Mouse (Mus musculus) erythroid progenitor cell, adult 5-6 weeks (primary cell): ENCODE measurements around the gene Capn3. TPM values are rescaled to one million over a fixed set of nuclear protein-coding genes. Genes with fewer than 3 reads are reported as not detected.

Experiments used
- ATAC-seq: replicated peaks from 2 replicates; pipeline ENCODE4 v1.8.0; 2016; ENCODE audit warnings: moderate number of reproducible peaks, mild to moderate bottlenecking, moderate TSS enrichment, inconsistent platforms; ENCODE audit not compliant: poor library complexity, low FRiP score, severe bottlenecking
- total RNA-seq, 2 experiments: library from RNA; stranded (forward) in 1 of 2; stranded (reverse) in 1 of 2; fragments of 150-400 nt in 1 of 2; fragments of 186-747, 209-891 nt in 1 of 2; gene quantifications; 2 replicates each; pipeline versions ENCODE4 v1.2.3 to v1.2.4; 2015 to 2017; ENCODE audit warnings: low replicate concordance in 2 of 2

The Capn3 gene
- total RNA-seq, 2 experiments from 2014 or later: not detected

- ATAC-seq: no peak
Measured at GRCm38 (mm10) chr2:120539778-120540208, 84.0 kb downstream of the Capn3 start.

DNA sequence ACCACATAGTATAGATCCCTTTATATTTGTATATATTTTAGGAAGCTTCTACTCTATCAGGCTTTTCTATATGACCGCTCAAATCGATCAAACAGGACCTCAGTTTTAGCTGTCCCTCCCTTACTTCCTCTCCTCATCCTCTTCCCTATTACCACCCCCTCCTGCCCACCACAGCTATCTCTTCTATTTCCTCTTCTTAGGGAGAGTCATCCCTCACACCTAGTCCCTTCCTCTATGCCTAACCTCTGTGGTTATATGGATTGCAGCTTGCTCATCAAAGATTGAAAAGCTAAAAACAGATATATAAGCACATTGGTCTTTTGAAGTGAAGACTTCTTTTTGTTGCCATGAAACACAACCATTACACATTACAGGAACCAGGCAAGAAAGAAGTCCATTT lies 88.9 kb downstream of the Capn3 start:
- ATAC-seq: no peak

Other genes starting within 250 kb of the Capn3 start
- not detected in 2 replicates for gene Pla2g4e, start 210.7 kb upstream of the Capn3 start, total RNA-seq (2015; ENCODE audit: low replicate concordance)
- not detected in 2 replicates for gene Pla2g4e, start 210.7 kb upstream of the Capn3 start, total RNA-seq (2017; ENCODE audit: low replicate concordance)
- gene Pla2g4d, start 166.8 kb upstream of the Capn3 start, total RNA-seq (2015; ENCODE audit: low replicate concordance): not detected in 2 replicates
- gene Pla2g4d, start 166.8 kb upstream of the Capn3 start, total RNA-seq (2017; ENCODE audit: low replicate concordance): not detected in 2 replicates
- not detected in 2 replicates for gene Pla2g4f, start 141.9 kb upstream of the Capn3 start, total RNA-seq (2015; ENCODE audit: low replicate concordance)
- not detected in 2 replicates for gene Pla2g4f, start 141.9 kb upstream of the Capn3 start, total RNA-seq (2017; ENCODE audit: low replicate concordance)
- 9.0 and 33.5 TPM in 2 replicates for gene Vps39, start 102.9 kb upstream of the Capn3 start, total RNA-seq (2015; ENCODE audit: low replicate concordance)
- gene Vps39, start 102.9 kb upstream of the Capn3 start, total RNA-seq (2017; ENCODE audit: low replicate concordance): 24.7 and 25.5 TPM in 2 replicates
- 15.5 and 18.7 TPM in 2 replicates for gene Ganc, start 52.1 kb upstream of the Capn3 start, total RNA-seq (2015; ENCODE audit: low replicate concordance)
- gene Ganc, start 52.1 kb upstream of the Capn3 start, total RNA-seq (2017; ENCODE audit: low replicate concordance): 13.4 and 21.8 TPM in 2 replicates
- gene Tmem87a, start 51.9 kb upstream of the Capn3 start, total RNA-seq (2015; ENCODE audit: low replicate concordance): 15.1 and 19.3 TPM in 2 replicates
- 27.1 and 37.3 TPM in 2 replicates for gene Tmem87a, start 51.9 kb upstream of the Capn3 start, total RNA-seq (2017; ENCODE audit: low replicate concordance)
- gene Zfp106, start 107.8 kb downstream of the Capn3 start, total RNA-seq (2015; ENCODE audit: low replicate concordance): 15.9 and 36.4 TPM in 2 replicates
- 22.2 and 43.4 TPM in 2 replicates for gene Zfp106, start 107.8 kb downstream of the Capn3 start, total RNA-seq (2017; ENCODE audit: low replicate concordance)
- gene Snap23, start 111.7 kb downstream of the Capn3 start, total RNA-seq (2015; ENCODE audit: low replicate concordance): 41.1 and 46.5 TPM in 2 replicates
- 50.7 and 91.2 TPM in 2 replicates for gene Snap23, start 111.7 kb downstream of the Capn3 start, total RNA-seq (2017; ENCODE audit: low replicate concordance)
- gene Haus2, start 153.4 kb downstream of the Capn3 start, total RNA-seq (2015; ENCODE audit: low replicate concordance): 2.5 and 16.9 TPM in 2 replicates
- gene Haus2, start 153.4 kb downstream of the Capn3 start, total RNA-seq (2017; ENCODE audit: low replicate concordance): 8.4 and 11.9 TPM in 2 replicates
- 10.5 and 33.9 TPM in 2 replicates for gene Lrrc57, start 153.5 kb downstream of the Capn3 start, total RNA-seq (2015; ENCODE audit: low replicate concordance)
- 12.3 and 30.9 TPM in 2 replicates for gene Lrrc57, start 153.5 kb downstream of the Capn3 start, total RNA-seq (2017; ENCODE audit: low replicate concordance)
- 3.2 and 3.8 TPM in 2 replicates for gene Stard9, start 173.1 kb downstream of the Capn3 start, total RNA-seq (2015; ENCODE audit: low replicate concordance)
- 1.5 and 1.7 TPM in 2 replicates for gene Stard9, start 173.1 kb downstream of the Capn3 start, total RNA-seq (2017; ENCODE audit: low replicate concordance)